Mouse (Mus musculus): ENCODE measurements around the gene Stxbp4. TPM values are rescaled to one million over a fixed set of nuclear protein-coding genes. Genes with fewer than 3 reads are reported as not detected.
A peak's percentile ranks its signal among the peaks of the same experiment; 100 is the strongest.

Stxbp4 gene
- polyA plus RNA-seq, 1 experiment from 2014 or later = 17.9 TPM

GRCm38 (mm10) chr11:90484750-90485637, 152.9 kb downstream of the Stxbp4 start:
- H3K9me3 ChIP-seq (ENCODE audit: control insufficient read depth, low read length) = peaks cover 5% of the 10 kb centered on the region; the same call in 1 of the 2 replicates
- 77% methylated on average over 14 of the region's 14 CpGs for WGBS
- H3K4me1 ChIP-seq (ENCODE audit: control insufficient read depth, insufficient read depth, low read length) = no peaks in the 10 kb centered on the region
- no peak overlapping the region for H3K4me2 ChIP-seq (ENCODE audit: low read depth, low read length)
- no peaks in the 10 kb centered on the region for H3K27me3 ChIP-seq (replicated peaks; ENCODE audit: control insufficient read depth, insufficient read depth, low read length)
- H3K27ac ChIP-seq (replicated peaks; ENCODE audit: low read depth, low read length) = no peak overlapping the region
- H3K9ac ChIP-seq (ENCODE audit: low read depth, low read length) = no peak overlapping the region
- H3K36me3 ChIP-seq (ENCODE audit: control insufficient read depth, insufficient read depth, low read length) = peaks cover 9% of the 10 kb centered on the region; the same call in 1 of the 2 replicates
- DNase-seq (ENCODE audit: low spot score) (no peak), ATAC-seq (ENCODE audit: low read depth) (no peak)
- H3K4me3 ChIP-seq (ENCODE audit: low read depth, low read length) = no peak overlapping the region

- H3K4me1 ChIP-seq (ENCODE audit: control insufficient read depth, insufficient read depth, low read length) = no peaks in the 10 kb centered on the region
- 93% methylated on average over 3 of the region's 3 CpGs for WGBS
- H3K4me3 ChIP-seq (ENCODE audit: low read depth, low read length) = no peak overlapping the region
- peaks cover 5% of the 10 kb centered on the region; the same call in 1 of the 2 replicates for H3K9me3 ChIP-seq (ENCODE audit: control insufficient read depth, low read length)
- no peak overlapping the region for H3K27ac ChIP-seq (replicated peaks; ENCODE audit: low read depth, low read length)
- H3K9ac ChIP-seq (ENCODE audit: low read depth, low read length) = no peak overlapping the region
- DNase-seq (ENCODE audit: low spot score) (no peak), ATAC-seq (ENCODE audit: low read depth) (no peak)
- H3K36me3 ChIP-seq (ENCODE audit: control insufficient read depth, insufficient read depth, low read length) = peaks cover 17% of the 10 kb centered on the region; the same call in 1 of the 2 replicates
- no peak overlapping the region for H3K4me2 ChIP-seq (ENCODE audit: low read depth, low read length)
- H3K27me3 ChIP-seq (replicated peaks; ENCODE audit: control insufficient read depth, insufficient read depth, low read length) = no peaks in the 10 kb centered on the region
Observed at GRCm38 (mm10) chr11:90483766-90484165, 154.1 kb downstream of the Stxbp4 start.

GRCm38 (mm10) chr11:90481828-90482227, 156.1 kb downstream of the Stxbp4 start:
- H3K9ac ChIP-seq (ENCODE audit: low read depth, low read length) = no peak overlapping the region
- DNase-seq (ENCODE audit: low spot score) (no peak), ATAC-seq (ENCODE audit: low read depth) (no peak)
- no peak overlapping the region for H3K4me2 ChIP-seq (ENCODE audit: low read depth, low read length)
- no peak overlapping the region for H3K4me3 ChIP-seq (ENCODE audit: low read depth, low read length)
- no peak overlapping the region for H3K27ac ChIP-seq (replicated peaks; ENCODE audit: low read depth, low read length)
- no peaks in the 10 kb centered on the region for H3K9me3 ChIP-seq (ENCODE audit: control insufficient read depth, low read length)
- WGBS = 55% methylated on average over 1 of the region's 1 CpGs
- H3K36me3 ChIP-seq (ENCODE audit: control insufficient read depth, insufficient read depth, low read length) = peaks cover 10% of the 10 kb centered on the region; the same call in 1 of the 2 replicates
- H3K27me3 ChIP-seq (replicated peaks; ENCODE audit: control insufficient read depth, insufficient read depth, low read length) = no peaks in the 10 kb centered on the region
- H3K4me1 ChIP-seq (ENCODE audit: control insufficient read depth, insufficient read depth, low read length) = no peaks in the 10 kb centered on the region

- DNase-seq (ENCODE audit: low spot score) = no peak
- no peak overlapping the region for H3K27ac ChIP-seq (replicated peaks; ENCODE audit: low read depth, low read length)
- peaks cover 4% of the 10 kb centered on the region; the same call in 1 of the 2 replicates for H3K4me1 ChIP-seq (ENCODE audit: control insufficient read depth, insufficient read depth, low read length)
- ATAC-seq (ENCODE audit: low read depth) = no peak
- no peaks in the 10 kb centered on the region for H3K27me3 ChIP-seq (replicated peaks; ENCODE audit: control insufficient read depth, insufficient read depth, low read length)
- no peaks in the 10 kb centered on the region for H3K36me3 ChIP-seq (ENCODE audit: control insufficient read depth, insufficient read depth, low read length)
- 90% methylated on average over 4 of the region's 4 CpGs for WGBS
- no peak overlapping the region for H3K4me3 ChIP-seq (ENCODE audit: low read depth, low read length)
- H3K9ac ChIP-seq (ENCODE audit: low read depth, low read length) = no peak overlapping the region
- no peaks in the 10 kb centered on the region for H3K9me3 ChIP-seq (ENCODE audit: control insufficient read depth, low read length)
- H3K4me2 ChIP-seq (ENCODE audit: low read depth, low read length) = no peak overlapping the region
Observed at GRCm38 (mm10) chr11:90470271-90470670, 167.6 kb downstream of the Stxbp4 start.

GRCm38 (mm10) chr11:90464046-90464595, 173.8 kb downstream of the Stxbp4 start:
- H3K27ac ChIP-seq (replicated peaks; ENCODE audit: low read depth, low read length) = no peak overlapping the region
- DNase-seq (ENCODE audit: low spot score) = peak; percentile 13
- H3K36me3 ChIP-seq (ENCODE audit: control insufficient read depth, insufficient read depth, low read length) = no peaks in the 10 kb centered on the region

GRCm38 (mm10) chr11:90460458-90460857, 177.4 kb downstream of the Stxbp4 start:
- no peaks in the 10 kb centered on the region for H3K27me3 ChIP-seq (replicated peaks; ENCODE audit: control insufficient read depth, insufficient read depth, low read length)
- no peaks in the 10 kb centered on the region for H3K36me3 ChIP-seq (ENCODE audit: control insufficient read depth, insufficient read depth, low read length)
- peaks cover 18% of the 10 kb centered on the region; the same call in 1 of the 2 replicates for H3K4me1 ChIP-seq (ENCODE audit: control insufficient read depth, insufficient read depth, low read length)
- H3K27ac ChIP-seq (replicated peaks; ENCODE audit: low read depth, low read length) = no peak overlapping the region
- ATAC-seq (ENCODE audit: low read depth) (no peak), DNase-seq (ENCODE audit: low spot score) (no peak)
- H3K9me3 ChIP-seq (ENCODE audit: control insufficient read depth, low read length) = no peaks in the 10 kb centered on the region
- H3K4me3 ChIP-seq (ENCODE audit: low read depth, low read length) = no peak overlapping the region
- H3K9ac ChIP-seq (ENCODE audit: low read depth, low read length) = no peak overlapping the region
- no peak overlapping the region for H3K4me2 ChIP-seq (ENCODE audit: low read depth, low read length)
- WGBS = 83% methylated on average over 3 of the region's 3 CpGs

More at GRCm38 (mm10) chr11:90464046-90464595, 173.8 kb downstream of the Stxbp4 start:
- Histone ChIP-seq H3K4me2 (ENCODE audit: low read depth, low read length) (no peak overlapping the region), H3K4me3 (ENCODE audit: low read depth, low read length) (no peak overlapping the region), H3K9ac (ENCODE audit: low read depth, low read length) (no peak overlapping the region), H3K9me3 (ENCODE audit: control insufficient read depth, low read length) (no peaks in the 10 kb centered on the region), H3K27me3 (replicated peaks; ENCODE audit: control insufficient read depth, insufficient read depth, low read length) (no peaks in the 10 kb centered on the region), H3K4me1 (ENCODE audit: control insufficient read depth, insufficient read depth, low read length) (peaks cover 22% of the 10 kb centered on the region; the same call in 1 of the 2 replicates)
- WGBS = 41% methylated on average over 10 of the region's 10 CpGs
- no peak for ATAC-seq (ENCODE audit: low read depth)

GRCm38 (mm10) chr11:90452134-90452533, 185.8 kb downstream of the Stxbp4 start:
- 35% methylated on average over 3 of the region's 3 CpGs for WGBS
- no peaks in the 10 kb centered on the region for H3K36me3 ChIP-seq (ENCODE audit: control insufficient read depth, insufficient read depth, low read length)
- H3K9ac ChIP-seq (ENCODE audit: low read depth, low read length) = no peak overlapping the region
- ATAC-seq (ENCODE audit: low read depth) = no peak
- H3K27ac ChIP-seq (replicated peaks; ENCODE audit: low read depth, low read length) = no peak overlapping the region
- no peaks in the 10 kb centered on the region for H3K27me3 ChIP-seq (replicated peaks; ENCODE audit: control insufficient read depth, insufficient read depth, low read length)
- no peaks in the 10 kb centered on the region for H3K9me3 ChIP-seq (ENCODE audit: control insufficient read depth, low read length)
- peak; percentile 73 for DNase-seq (ENCODE audit: low spot score)
- peaks cover 14% of the 10 kb centered on the region for H3K4me1 ChIP-seq (ENCODE audit: control insufficient read depth, insufficient read depth, low read length)
- H3K4me3 ChIP-seq (ENCODE audit: low read depth, low read length) = no peak overlapping the region
- no peak overlapping the region for H3K4me2 ChIP-seq (ENCODE audit: low read depth, low read length)

GRCm38 (mm10) chr11:90451506-90451905, 186.4 kb downstream of the Stxbp4 start:
- DNase-seq (ENCODE audit: low spot score) (no peak), ATAC-seq (ENCODE audit: low read depth) (no peak)
- 60% methylated on average over 5 of the region's 5 CpGs for WGBS

More at GRCm38 (mm10) chr11:90451506-90451905, 186.4 kb downstream of the Stxbp4 start:
- H3K27me3 ChIP-seq (replicated peaks; ENCODE audit: control insufficient read depth, insufficient read depth, low read length) = no peaks in the 10 kb centered on the region
- no peaks in the 10 kb centered on the region for H3K9me3 ChIP-seq (ENCODE audit: control insufficient read depth, low read length)
- no peak overlapping the region for H3K4me2 ChIP-seq (ENCODE audit: low read depth, low read length)
- peaks cover 14% of the 10 kb centered on the region for H3K4me1 ChIP-seq (ENCODE audit: control insufficient read depth, insufficient read depth, low read length)
- H3K4me3 ChIP-seq (ENCODE audit: low read depth, low read length) = no peak overlapping the region
- no peak overlapping the region for H3K9ac ChIP-seq (ENCODE audit: low read depth, low read length)
- H3K27ac ChIP-seq (replicated peaks; ENCODE audit: low read depth, low read length) = no peak overlapping the region
- H3K36me3 ChIP-seq (ENCODE audit: control insufficient read depth, insufficient read depth, low read length) = no peaks in the 10 kb centered on the region

Data from embryonic facial prominence, embryonic 14.5 days (tissue).